15 mouse cellular contexts compared by ENCODE assay signal in the genomic region with DNA sequence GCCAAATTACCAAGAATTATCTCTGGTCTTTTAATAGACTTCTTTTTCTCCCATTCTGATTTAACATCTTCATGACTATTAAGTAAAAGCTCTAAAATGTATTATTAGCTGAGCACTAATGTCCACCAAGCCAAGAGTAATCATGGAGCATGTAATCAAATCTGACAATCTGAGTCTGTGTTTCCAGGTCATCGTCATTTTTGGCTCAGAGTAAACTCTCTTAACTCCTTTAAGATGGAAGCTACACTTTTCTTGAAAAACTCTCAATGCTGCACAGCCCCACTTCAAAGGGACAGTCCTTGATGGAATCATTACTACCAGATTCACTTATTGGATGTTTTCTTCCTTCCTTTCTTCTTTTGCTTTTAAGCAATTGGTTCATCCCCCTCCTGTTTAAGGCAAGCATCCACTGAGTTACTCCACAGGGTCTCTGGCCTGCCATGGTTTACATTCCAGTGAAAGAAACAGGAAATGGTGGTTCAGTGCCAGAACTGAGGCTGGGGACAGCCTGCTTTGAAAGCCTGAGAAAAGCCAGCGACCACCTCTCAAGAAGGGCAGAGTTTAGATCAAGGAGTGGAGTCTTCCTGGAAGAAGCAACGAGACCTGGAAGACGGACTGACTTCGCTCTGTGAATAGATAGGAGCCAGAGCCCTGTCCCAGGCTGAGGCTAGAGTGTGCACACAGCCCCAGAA. TPM values are rescaled to one million over a fixed set of nuclear protein-coding genes. Genes with fewer than 3 reads are reported as not detected.
DNase-seq lines count a peak whose midpoint lies in the region; ATAC-seq lines count a peak whose summit lies in the region.
"Had no signal": no experiment of that assay in that cellular context is flagged by ENCODE, and none has a peak within 500 bp of the region (broad histone marks: within the 10 kb centered on the region; RNA-seq: fewer than 3 reads in every experiment).

No protein-coding gene starts in this region.

- H3K4me3 ChIP-seq in heart, embryonic 16.5 days (ENCODE audit: low read length), result no peak overlapping the region
- H3K4me3 ChIP-seq in lung, embryonic 15.5 days, result no peak overlapping the region
- no peak overlapping the region for H3K4me3 ChIP-seq in embryonic facial prominence, embryonic 15.5 days (replicated peaks)
- no peak overlapping the region for H3K4me3 ChIP-seq in stomach, embryonic 15.5 days (replicated peaks)
- H3K4me3 ChIP-seq: embryonic facial prominence, embryonic 13.5 days; forebrain, embryonic 15.5 days; limb, embryonic 13.5 days had no signal

- ATAC-seq in heart, embryonic 16.5 days (replicated peaks; ENCODE audit: extremely low read depth, insufficient read depth, low FRiP score), result no peak
- ATAC-seq in lung, embryonic 15.5 days (ENCODE audit: borderline replicate concordance, extremely low read depth, low FRiP score, low TSS enrichment), result peak; percentile 31; the same call in 1 of the 2 replicates
- ATAC-seq in embryonic facial prominence, embryonic 15.5 days (ENCODE audit: insufficient number of reproducible peaks, low FRiP score, low TSS enrichment, low read depth), result 0 out of 2 replicates have a peak, but pooled peaks have one; percentile 39
- ATAC-seq in stomach, embryonic 15.5 days (ENCODE audit: insufficient read depth, low FRiP score, low read depth), result peak; percentile 39; the same call in 1 of the 2 replicates
- no peak for ATAC-seq in frontal cortex, adult (ENCODE audit: low TSS enrichment)
- ATAC-seq: CD4-positive, CD25-positive, alpha-beta regulatory T cell, adult 4 months; forebrain, embryonic 15.5 days had no signal

- H3K4me1 ChIP-seq in heart, embryonic 16.5 days (ENCODE audit: control insufficient read depth, insufficient read depth, low read length), result peaks cover 18% of the 10 kb centered on the region
- peaks cover 57% of the 10 kb centered on the region for H3K4me1 ChIP-seq in lung, embryonic 15.5 days
- H3K4me1 ChIP-seq in embryonic facial prominence, embryonic 15.5 days, result 0 out of 2 replicates have a peak, but pooled peaks cover 8% of the 10 kb centered on the region
- H3K4me1 ChIP-seq in stomach, embryonic 15.5 days, result peaks cover 23% of the 10 kb centered on the region; the same call in 1 of the 2 replicates

- H3K27ac ChIP-seq in heart, embryonic 16.5 days (ENCODE audit: low read length), result peak overlapping the region; percentile 14; the same call in 1 of the 2 replicates
- peak overlapping the region; percentile 41 for H3K27ac ChIP-seq in lung, embryonic 15.5 days
- no peak overlapping the region for H3K27ac ChIP-seq in embryonic facial prominence, embryonic 15.5 days (replicated peaks)
- peak overlapping the region; percentile 78 for H3K27ac ChIP-seq in stomach, embryonic 15.5 days
- H3K27ac ChIP-seq: embryonic facial prominence, embryonic 13.5 days; forebrain, embryonic 15.5 days; limb, embryonic 13.5 days had no signal

- no peaks in the 10 kb centered on the region for H3K27me3 ChIP-seq in heart, embryonic 16.5 days (ENCODE audit: control insufficient read depth, insufficient read depth, low read length)
- H3K27me3 ChIP-seq in lung, embryonic 15.5 days, result no peaks in the 10 kb centered on the region
- no peaks in the 10 kb centered on the region for H3K27me3 ChIP-seq in embryonic facial prominence, embryonic 15.5 days
- no peaks in the 10 kb centered on the region for H3K27me3 ChIP-seq in stomach, embryonic 15.5 days (replicated peaks)
- H3K27me3 ChIP-seq: embryonic facial prominence, embryonic 13.5 days; forebrain, embryonic 15.5 days; limb, embryonic 13.5 days had no signal

- no peak overlapping the region for H3K9ac ChIP-seq in heart, embryonic 16.5 days (ENCODE audit: low read length)
- no peak overlapping the region for H3K9ac ChIP-seq in lung, embryonic 15.5 days
- H3K9ac ChIP-seq in embryonic facial prominence, embryonic 15.5 days, result no peak overlapping the region
- H3K9ac ChIP-seq in stomach, embryonic 15.5 days, result no peak overlapping the region
- H3K9ac ChIP-seq: embryonic facial prominence, embryonic 13.5 days; forebrain, embryonic 15.5 days; limb, embryonic 13.5 days had no signal

- no peak overlapping the region for H3K4me2 ChIP-seq in heart, embryonic 16.5 days (ENCODE audit: low read depth, low read length)
- H3K4me2 ChIP-seq in lung, embryonic 15.5 days, result no peak overlapping the region
- no peak overlapping the region for H3K4me2 ChIP-seq in embryonic facial prominence, embryonic 15.5 days (replicated peaks)
- H3K4me2 ChIP-seq in stomach, embryonic 15.5 days, result no peak overlapping the region
- H3K4me2 ChIP-seq: embryonic facial prominence, embryonic 13.5 days; forebrain, embryonic 15.5 days; limb, embryonic 13.5 days had no signal

- H3K36me3 ChIP-seq in heart, embryonic 16.5 days (ENCODE audit: control insufficient read depth, insufficient read depth), result no peaks in the 10 kb centered on the region
- peaks cover 3% of the 10 kb centered on the region; the same call in 1 of the 2 replicates for H3K36me3 ChIP-seq in lung, embryonic 15.5 days
- no peaks in the 10 kb centered on the region for H3K36me3 ChIP-seq in embryonic facial prominence, embryonic 15.5 days
- no peaks in the 10 kb centered on the region for H3K36me3 ChIP-seq in stomach, embryonic 15.5 days
- H3K36me3 ChIP-seq: embryonic facial prominence, embryonic 13.5 days; forebrain, embryonic 15.5 days; limb, embryonic 13.5 days had no signal

- WGBS in heart, embryonic 16.5 days, result 27% methylated on average over 5 of the region's 5 CpGs
- WGBS in lung, embryonic 15.5 days, result 21% methylated on average over 5 of the region's 5 CpGs
- WGBS in embryonic facial prominence, embryonic 15.5 days, result 43% methylated on average over 5 of the region's 5 CpGs
- 29% methylated on average over 5 of the region's 5 CpGs for WGBS in stomach, embryonic 15.5 days

- H3K9me3 ChIP-seq in heart, embryonic 16.5 days (replicated peaks; ENCODE audit: control insufficient read depth, low read length), result no peaks in the 10 kb centered on the region
- H3K9me3 ChIP-seq in lung, embryonic 15.5 days, result no peaks in the 10 kb centered on the region
- no peaks in the 10 kb centered on the region for H3K9me3 ChIP-seq in embryonic facial prominence, embryonic 15.5 days (replicated peaks)
- no peaks in the 10 kb centered on the region for H3K9me3 ChIP-seq in stomach, embryonic 15.5 days
- H3K9me3 ChIP-seq: embryonic facial prominence, embryonic 13.5 days; forebrain, embryonic 15.5 days; limb, embryonic 13.5 days had no signal

- no peak for DNase-seq in heart, postnatal 4 days
- no peak for DNase-seq in lung, adult 18-20 months
- DNase-seq: cerebellum, adult 11-12 months; gastrocnemius, postnatal 25 days; heart, postnatal 10 days; thymus, postnatal 4 days had no signal

RNA-seq across cellular contexts. Expression of a gene that starts 20.1 kb away (rescaled TPM):
- 47.4 and 48.7 TPM in 2 replicates for polyA plus RNA-seq in heart, embryonic 16.5 days (2015; fragmentation: Nextera tagmentation; extraction: Ambion mirVana)
- 10 to 100 TPM; 24.1 to 24.7 TPM for total RNA-seq in heart, postnatal 4 days (2021)
- polyA plus RNA-seq in lung, embryonic 15.5 days (2015; fragmentation: Nextera tagmentation; extraction: Ambion mirVana), result 76.5 and 79.2 TPM in 2 replicates
- polyA plus RNA-seq in embryonic facial prominence, embryonic 15.5 days (2015; fragmentation: Nextera tagmentation; extraction: Ambion mirVana), result 12.4 and 14.0 TPM in 2 replicates
- polyA plus RNA-seq in stomach, embryonic 15.5 days (2015; fragmentation: Nextera tagmentation; extraction: Ambion mirVana), result 50.8 and 54.1 TPM in 2 replicates

Comparison
In these comparisons a context has a peak if more than half of its experiments do, and no peak if none do; other contexts are left out.
1. ATAC-seq: peak in lung, embryonic 15.5 days (single experiment), embryonic facial prominence, embryonic 15.5 days (single experiment) and stomach, embryonic 15.5 days (single experiment); none in heart, embryonic 16.5 days (single experiment) and frontal cortex, adult (single experiment).